Mouse (Mus musculus): ENCODE results near the gene Ccdc155.
"Not testable (repeated sequence)": the region's sequence is repeated elsewhere in the genome, so short reads cannot be mapped to it uniquely, and the experiment has no call there.

Ccdc155 gene

GRCm38 (mm10) chr7:45164833-45165232 lies 39.9 kb downstream of the Ccdc155 start:
- DNase-seq (ENCODE audit: low spot score in 2 of 2) = peak in 1 of 2 experiments; percentile 46

GRCm38 (mm10) chr7:45163735-45164490 lies 40.8 kb downstream of the Ccdc155 start, which contains the start of gene Slc17a7:
Slc17a7 (plus strand) TSS chr7:45163949.
- DNase-seq (ENCODE audit: low spot score in 2 of 2) = peak in 1 of 2 experiments; percentile 60

- DNase-seq (ENCODE audit: low spot score in 2 of 2) = no peak
Observed at GRCm38 (mm10) chr7:45162996-45163615, 41.6 kb downstream of the Ccdc155 start.

GRCm38 (mm10) chr7:45162551-45162950 lies 42.1 kb downstream of the Ccdc155 start:
- peak in 1 of 2 experiments; percentile 58 for DNase-seq (ENCODE audit: low spot score in 2 of 2)

GRCm38 (mm10) chr7:45161612-45162473 lies 42.8 kb downstream of the Ccdc155 start:
- DNase-seq (ENCODE audit: low spot score in 2 of 2) = peak; percentile 95 to 97

- no peak for DNase-seq (ENCODE audit: low spot score in 2 of 2)
Observed at GRCm38 (mm10) chr7:45160866-45161265, 43.8 kb downstream of the Ccdc155 start.

- DNase-seq (ENCODE audit: low spot score in 2 of 2) = no peak
Observed at GRCm38 (mm10) chr7:45160316-45160800, 44.3 kb downstream of the Ccdc155 start.

GRCm38 (mm10) chr7:45158991-45159390 lies 45.7 kb downstream of the Ccdc155 start:
- peak in 1 of 2 experiments; percentile 32 for DNase-seq (ENCODE audit: low spot score in 2 of 2)

GRCm38 (mm10) chr7:45157459-45157858 lies 47.2 kb downstream of the Ccdc155 start:
- DNase-seq (ENCODE audit: low spot score in 2 of 2) = peak in 1 of 2 experiments; percentile 56

- no peak for DNase-seq (ENCODE audit: low spot score in 2 of 2)
Observed at GRCm38 (mm10) chr7:45156206-45156605, 48.5 kb downstream of the Ccdc155 start.

- peak in 1 of 2 experiments; percentile 41 for DNase-seq (ENCODE audit: low spot score in 2 of 2)
Observed at GRCm38 (mm10) chr7:45155590-45155989, 49.1 kb downstream of the Ccdc155 start.

GRCm38 (mm10) chr7:45154993-45155514 lies 49.6 kb downstream of the Ccdc155 start:
- peak; percentile 71 to 72 for DNase-seq (ENCODE audit: low spot score in 2 of 2)

GRCm38 (mm10) chr7:45154096-45154992 lies 50.3 kb downstream of the Ccdc155 start, which contains the start of the genes Pih1d1 and Aldh16a1:
Pih1d1 (plus strand) TSS chr7:45154303.
Aldh16a1 (minus strand) TSS chr7:45154584.
- DNase-seq (ENCODE audit: low spot score in 2 of 2) = peak; percentile 98

GRCm38 (mm10) chr7:45153586-45153985 lies 51.1 kb downstream of the Ccdc155 start:
- no peak for DNase-seq (ENCODE audit: low spot score in 2 of 2)

GRCm38 (mm10) chr7:45153052-45153451 lies 51.6 kb downstream of the Ccdc155 start:
- not testable (repeated sequence) for DNase-seq (ENCODE audit: low spot score in 2 of 2)

GRCm38 (mm10) chr7:45151303-45151702 lies 53.4 kb downstream of the Ccdc155 start:
- no peak for DNase-seq (ENCODE audit: low spot score in 2 of 2)

- no peak for DNase-seq (ENCODE audit: low spot score in 2 of 2)
Observed at GRCm38 (mm10) chr7:45150321-45150720, 54.4 kb downstream of the Ccdc155 start.

- no peak for DNase-seq (ENCODE audit: low spot score in 2 of 2)
Observed at GRCm38 (mm10) chr7:45149545-45149944, 55.1 kb downstream of the Ccdc155 start.

- no peak for DNase-seq (ENCODE audit: low spot score in 2 of 2)
Observed at GRCm38 (mm10) chr7:45148534-45149098, 56.1 kb downstream of the Ccdc155 start.

GRCm38 (mm10) chr7:45147899-45148298 lies 56.8 kb downstream of the Ccdc155 start:
- no peak for DNase-seq (ENCODE audit: low spot score in 2 of 2)

Data from right cerebral cortex, postnatal 10 days (tissue).